Mouse (Mus musculus): Measurements from ENCODE around the gene Dnmt3a. TPM values are rescaled to one million over a fixed set of nuclear protein-coding genes. Genes with fewer than 3 reads are reported as not detected.

Gene Dnmt3a
- total and polyA plus RNA-seq, 3 experiments: 15.9 to 34.4 TPM; not detected in 1

GRCm38 (mm10) chr12:3906308-3906707 lies 100.5 kb downstream of the Dnmt3a start:
- TF ChIP-seq HCFC1 (IDR thresholded peaks at IDR 0.05; ENCODE audit: low read depth, low read length) (no peak), CHD2 (IDR thresholded peaks at IDR 0.05; ENCODE audit: low read length) (no peak), ZMIZ1 (IDR thresholded peaks at IDR 0.05; ENCODE audit: low read depth, low read length) (no peak), RAD21 (IDR thresholded peaks at IDR 0.05; ENCODE audit: low read depth, low read length) (no peak), JUND (IDR thresholded peaks at IDR 0.05; ENCODE audit: low read depth, low read length) (no peak), MYC (IDR thresholded peaks at IDR 0.05; ENCODE audit: low read depth, low read length) (no peak), SMC3 (IDR thresholded peaks at IDR 0.05; ENCODE audit: low read depth, low read length) (no peak), ETS1 (IDR thresholded peaks at IDR 0.05; ENCODE audit: low read depth, low read length) (no peak), ELF1 (IDR thresholded peaks at IDR 0.05; ENCODE audit: low read depth, low read length) (no peak), POLR2AphosphoS2 (IDR thresholded peaks at IDR 0.05; ENCODE audit: low read length) (no peak), NELFE (IDR thresholded peaks at IDR 0.05; ENCODE audit: low read depth, low read length) (no peak), MXI1 (IDR thresholded peaks at IDR 0.05; ENCODE audit: low read depth, low read length) (no peak)

DNA sequence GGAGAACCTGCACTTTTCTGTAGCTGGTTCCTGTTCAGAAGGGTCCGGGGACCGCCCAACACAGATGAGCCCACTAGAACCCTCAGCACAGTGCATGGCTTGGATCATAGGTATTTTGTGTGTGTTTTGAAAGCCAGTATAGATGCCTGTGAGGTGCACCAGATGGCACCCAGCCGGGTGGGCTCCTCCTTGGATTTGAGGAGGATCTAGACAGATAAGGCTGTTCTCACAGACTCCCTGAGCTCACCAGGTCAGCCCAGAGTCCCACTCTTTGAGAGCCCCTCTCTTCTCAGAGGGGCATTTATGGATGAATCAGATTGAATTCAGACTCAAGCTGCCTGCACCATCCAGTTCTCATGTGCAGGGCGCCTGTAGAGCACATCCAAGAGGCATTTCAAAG lies 101.2 kb downstream of the Dnmt3a start:
- no peak overlapping the region for H3K27ac ChIP-seq (ENCODE audit: control insufficient read depth, low read depth, low read length)
- no peak for DNase-seq (ENCODE audit: low read depth, low spot score)
- no peaks in the 10 kb centered on the region for H3K79me2 ChIP-seq (ENCODE audit: control insufficient read depth, insufficient read depth, low read length, poor library complexity)
- H3K36me3 ChIP-seq (ENCODE audit: control insufficient read depth in 1 of 2, insufficient read depth in 2 of 2, low read length in 2 of 2): no peaks in the 10 kb centered on the region; a peak in 1 of 4 replicates
- H3K4me3 ChIP-seq (ENCODE audit: control insufficient read depth in 1 of 2, insufficient read depth in 1 of 2, low read depth in 2 of 2, low read length in 2 of 2): no peak overlapping the region
- no peaks in the 10 kb centered on the region for H3K4me1 ChIP-seq (ENCODE audit: control insufficient read depth in 1 of 2, insufficient read depth in 2 of 2, low read length in 2 of 2)
- H3K9ac ChIP-seq (ENCODE audit: control insufficient read depth, low read depth, low read length, poor library complexity, severe bottlenecking): no peak overlapping the region
- H3K9me3 ChIP-seq (replicated peaks; ENCODE audit: insufficient read depth, low read length): no peaks in the 10 kb centered on the region
- H3K27me3 ChIP-seq (ENCODE audit: control insufficient read depth in 1 of 2, insufficient read depth in 2 of 2, low read length in 2 of 2): no peaks in the 10 kb centered on the region
- TF ChIP-seq CHD1 (IDR thresholded peaks at IDR 0.05; ENCODE audit: low read depth, low read length) (no peak), TBP (IDR thresholded peaks at IDR 0.05; ENCODE audit: low read depth, low read length) (no peak), MXI1 (IDR thresholded peaks at IDR 0.05; ENCODE audit: low read depth, low read length) (no peak), MAZ (IDR thresholded peaks at IDR 0.05; ENCODE audit: low read depth, low read length) (no peak), MYB (IDR thresholded peaks at IDR 0.05; ENCODE audit: low read depth, low read length) (no peak)

More at GRCm38 (mm10) chr12:3906308-3906707, 100.5 kb downstream of the Dnmt3a start:
- no peaks in the 10 kb centered on the region; a peak in 1 of 4 replicates for H3K36me3 ChIP-seq (ENCODE audit: control insufficient read depth in 1 of 2, insufficient read depth in 2 of 2, low read length in 2 of 2)
- H3K4me3 ChIP-seq (ENCODE audit: control insufficient read depth in 1 of 2, insufficient read depth in 1 of 2, low read depth in 2 of 2, low read length in 2 of 2): no peak overlapping the region
- H3K79me2 ChIP-seq (ENCODE audit: control insufficient read depth, insufficient read depth, low read length, poor library complexity): no peaks in the 10 kb centered on the region
- no peak overlapping the region for H3K9ac ChIP-seq (ENCODE audit: control insufficient read depth, low read depth, low read length, poor library complexity, severe bottlenecking)
- no peak overlapping the region for H3K27ac ChIP-seq (ENCODE audit: control insufficient read depth, low read depth, low read length)
- no peaks in the 10 kb centered on the region for H3K4me1 ChIP-seq (ENCODE audit: control insufficient read depth in 1 of 2, insufficient read depth in 2 of 2, low read length in 2 of 2)
- no peaks in the 10 kb centered on the region for H3K27me3 ChIP-seq (ENCODE audit: control insufficient read depth in 1 of 2, insufficient read depth in 2 of 2, low read length in 2 of 2)
- DNase-seq (ENCODE audit: low read depth, low spot score): peak; percentile 9
- H3K9me3 ChIP-seq (replicated peaks; ENCODE audit: insufficient read depth, low read length): no peaks in the 10 kb centered on the region

- no peaks in the 10 kb centered on the region; a peak in 1 of 4 replicates for H3K36me3 ChIP-seq (ENCODE audit: control insufficient read depth in 1 of 2, insufficient read depth in 2 of 2, low read length in 2 of 2)
- H3K79me2 ChIP-seq (ENCODE audit: control insufficient read depth, insufficient read depth, low read length, poor library complexity): no peaks in the 10 kb centered on the region
- H3K9me3 ChIP-seq (replicated peaks; ENCODE audit: insufficient read depth, low read length): no peaks in the 10 kb centered on the region
- no peak for DNase-seq (ENCODE audit: low read depth, low spot score)
- no peaks in the 10 kb centered on the region for H3K4me1 ChIP-seq (ENCODE audit: control insufficient read depth in 1 of 2, insufficient read depth in 2 of 2, low read length in 2 of 2)
- no peak for TF ChIP-seq POLR2A (IDR thresholded peaks at IDR 0.05; ENCODE audit: control insufficient read depth in 1 of 2, insufficient read depth in 1 of 2, low read depth in 1 of 2, low read length in 2 of 2, poor library complexity in 1 of 2)
- no peaks in the 10 kb centered on the region for H3K27me3 ChIP-seq (ENCODE audit: control insufficient read depth in 1 of 2, insufficient read depth in 2 of 2, low read length in 2 of 2)
- no peak overlapping the region for H3K27ac ChIP-seq (ENCODE audit: control insufficient read depth, low read depth, low read length)
- H3K4me3 ChIP-seq (ENCODE audit: control insufficient read depth in 1 of 2, insufficient read depth in 1 of 2, low read depth in 2 of 2, low read length in 2 of 2): no peak overlapping the region
- no peak overlapping the region for H3K9ac ChIP-seq (ENCODE audit: control insufficient read depth, low read depth, low read length, poor library complexity, severe bottlenecking)
These were observed 101.6 kb downstream of the Dnmt3a start for GRCm38 (mm10) chr12:3907418-3907817.

All from MEL (cell line).